Mouse (Mus musculus) forebrain, embryonic 14.5 days (tissue): ENCODE results near the gene Pik3cd. TPM values are rescaled to one million over a fixed set of nuclear protein-coding genes. Genes with fewer than 3 reads are reported as not detected.
A peak's percentile ranks its signal among the peaks of the same experiment; 100 is the strongest.

Experiments used
- ATAC-seq: fragments of 200-750 bp; cut with Nextera tagmentation; 2 replicates; pipeline ENCODE4 v1.8.0; 2017; ENCODE audit warnings: mild to moderate bottlenecking, moderate library complexity
- DNase-seq: peaks from one replicate; pipeline ENCODE4 v3.0.0-alpha.2; 2015; ENCODE audit warnings: low spot score
- H3K27ac ChIP-seq: fragments of 300-500 bp; sonication (generic); 2 replicates; pipeline ENCODE4 v1.5.1; 2014; ENCODE audit warnings: low read depth, mild to moderate bottlenecking, control low read depth, low read length, moderate library complexity
- H3K27me3 ChIP-seq: fragments of 300-500 bp; sonication (generic); replicated peaks from 2 replicates; pipeline ENCODE4 v1.6.1; 2014; ENCODE audit warnings: low read length, control low read depth, mixed read lengths; ENCODE audit not compliant: control insufficient read depth, insufficient read depth
- H3K36me3 ChIP-seq: fragments of 300-500 bp; sonication (generic); 2 replicates; pipeline ENCODE4 v1.6.1; 2014; ENCODE audit warnings: low read length, control low read depth; ENCODE audit not compliant: control insufficient read depth, insufficient read depth
- H3K4me1 ChIP-seq: fragments of 300-500 bp; sonication (generic); 2 replicates; pipeline ENCODE4 v1.6.1; 2014; ENCODE audit warnings: antibody characterized with exemption, low read length, control low read depth; ENCODE audit not compliant: control insufficient read depth, insufficient read depth
- H3K4me2 ChIP-seq: fragments of 300-500 bp; sonication (generic); 2 replicates; pipeline ENCODE4 v1.6.1; 2014; ENCODE audit warnings: mild to moderate bottlenecking, control low read depth, low read length
- H3K4me3 ChIP-seq: fragments of 300-500 bp; sonication (generic); 2 replicates; pipeline ENCODE4 v1.5.1; 2014; ENCODE audit warnings: low read depth, low read length, control low read depth
- H3K9ac ChIP-seq: fragments of 300-500 bp; sonication (generic); 2 replicates; pipeline ENCODE4 v1.6.1; 2014; ENCODE audit warnings: mild to moderate bottlenecking, low read length, control low read depth, moderate library complexity
- H3K9me3 ChIP-seq: fragments of 300-500 bp; sonication (generic); replicated peaks from 2 replicates; pipeline ENCODE4 v1.6.1; 2016; ENCODE audit warnings: low read length, control low read depth, mixed read lengths; ENCODE audit not compliant: control insufficient read depth
- WGBS: fragments of 180-500 bp; shearing (Covaris S2); extraction: QIAGEN DNeasy Blood & Tissue Kit; methylation state at CpG from one replicate; pipeline ENCODE4 v1.1.7; 2014; 5-methylcytosine and 5-hydroxymethylcytosine counted together
- polyA plus RNA-seq: library from polyadenylated mRNA; unstranded; fragments of >200 nt; fragmentation: Nextera tagmentation; extraction: Ambion mirVana; gene quantifications from 2 replicates; pipeline ENCODE4 v1.2.1, GENCODE M21; 2014

Gene Pik3cd
- polyA plus RNA-seq, 1 experiment from 2014 or later: 8.9 TPM

GRCm38 (mm10) chr4:149721163-149721562 is 18.8 kb upstream of the Pik3cd start:
- Histone ChIP-seq H3K36me3 (peaks cover 85% of the 10 kb centered on the region), H3K9ac (no peak overlapping the region), H3K27me3 (no peaks in the 10 kb centered on the region), H3K4me3 (no peak overlapping the region), H3K9me3 (no peaks in the 10 kb centered on the region), H3K4me1 (no peaks in the 10 kb centered on the region), H3K4me2 (no peak overlapping the region), H3K27ac (no peak overlapping the region)
- ATAC-seq (no peak), DNase-seq (no peak)
- WGBS: 87% methylated on average over 8 of the region's 8 CpGs

GRCm38 (mm10) chr4:149719686-149720085 is 17.3 kb upstream of the Pik3cd start:
- 81% methylated on average over 6 of the region's 6 CpGs for WGBS
- Histone ChIP-seq H3K4me3 (no peak overlapping the region), H3K27me3 (no peaks in the 10 kb centered on the region), H3K4me1 (no peaks in the 10 kb centered on the region), H3K27ac (no peak overlapping the region), H3K4me2 (no peak overlapping the region), H3K36me3 (peaks cover 86% of the 10 kb centered on the region), H3K9ac (no peak overlapping the region), H3K9me3 (no peaks in the 10 kb centered on the region)
- DNase-seq (peak; percentile 45), ATAC-seq (no peak)

- DNase-seq: no peak
- no peak overlapping the region for H3K27ac ChIP-seq
- H3K27me3 ChIP-seq: no peaks in the 10 kb centered on the region
- H3K9me3 ChIP-seq: no peaks in the 10 kb centered on the region
- no peak overlapping the region for H3K9ac ChIP-seq
- no peaks in the 10 kb centered on the region for H3K4me1 ChIP-seq
- WGBS: 83% methylated on average over 3 of the region's 3 CpGs
- no peak for ATAC-seq
- no peak overlapping the region for H3K4me2 ChIP-seq
- H3K36me3 ChIP-seq: peaks cover 47% of the 10 kb centered on the region
- H3K4me3 ChIP-seq: no peak overlapping the region
Measured at GRCm38 (mm10) chr4:149714542-149714941, 12.2 kb upstream of the Pik3cd start.

- no peaks in the 10 kb centered on the region for H3K27me3 ChIP-seq
- no peaks in the 10 kb centered on the region for H3K4me1 ChIP-seq
Measured at GRCm38 (mm10) chr4:149711955-149712354, 9.6 kb upstream of the Pik3cd start.

GRCm38 (mm10) chr4:149711485-149711884 is 9.1 kb upstream of the Pik3cd start:
- Histone ChIP-seq H3K27ac (no peak overlapping the region), H3K36me3 (peaks cover 17% of the 10 kb centered on the region), H3K27me3 (no peaks in the 10 kb centered on the region), H3K4me3 (no peak overlapping the region), H3K9me3 (no peaks in the 10 kb centered on the region), H3K4me1 (no peaks in the 10 kb centered on the region), H3K4me2 (no peak overlapping the region), H3K9ac (no peak overlapping the region)
- WGBS: 95% methylated on average over 5 of the region's 5 CpGs
- DNase-seq (no peak), ATAC-seq (no peak)

More at GRCm38 (mm10) chr4:149711955-149712354, 9.6 kb upstream of the Pik3cd start:
- Histone ChIP-seq H3K36me3 (peaks cover 22% of the 10 kb centered on the region), H3K9me3 (no peaks in the 10 kb centered on the region), H3K9ac (no peak overlapping the region), H3K4me2 (no peak overlapping the region), H3K27ac (no peak overlapping the region), H3K4me3 (no peak overlapping the region)
- DNase-seq (peak; percentile 40), ATAC-seq (no peak)
- WGBS: 19% methylated on average over 7 of the region's 7 CpGs

- WGBS: 19% methylated on average over 5 of the region's 5 CpGs
- Histone ChIP-seq H3K4me2 (no peak overlapping the region), H3K4me3 (no peak overlapping the region), H3K36me3 (peaks cover 8% of the 10 kb centered on the region; the same call in 1 of the 2 replicates), H3K27ac (no peak overlapping the region), H3K9me3 (no peaks in the 10 kb centered on the region), H3K4me1 (no peaks in the 10 kb centered on the region), H3K9ac (no peak overlapping the region), H3K27me3 (no peaks in the 10 kb centered on the region)
- DNase-seq (peak; percentile 58), ATAC-seq (peak; percentile 58)
Measured at GRCm38 (mm10) chr4:149710510-149710909, 8.1 kb upstream of the Pik3cd start.

GRCm38 (mm10) chr4:149705941-149706340 is 3.6 kb upstream of the Pik3cd start:
- WGBS: 90% methylated on average over 8 of the region's 8 CpGs
- Histone ChIP-seq H3K4me2 (no peak overlapping the region), H3K36me3 (no peaks in the 10 kb centered on the region), H3K27ac (no peak overlapping the region), H3K27me3 (no peaks in the 10 kb centered on the region), H3K4me1 (no peaks in the 10 kb centered on the region), H3K9me3 (no peaks in the 10 kb centered on the region), H3K4me3 (no peak overlapping the region), H3K9ac (no peak overlapping the region)
- DNase-seq (no peak), ATAC-seq (no peak)

GRCm38 (mm10) chr4:149705298-149705697 is 2.9 kb upstream of the Pik3cd start:
- Histone ChIP-seq H3K4me3 (no peak overlapping the region), H3K9ac (no peak overlapping the region), H3K27ac (no peak overlapping the region), H3K4me1 (no peaks in the 10 kb centered on the region), H3K27me3 (no peaks in the 10 kb centered on the region), H3K36me3 (no peaks in the 10 kb centered on the region), H3K4me2 (no peak overlapping the region), H3K9me3 (no peaks in the 10 kb centered on the region)
- DNase-seq (no peak), ATAC-seq (no peak)
- 81% methylated on average over 7 of the region's 7 CpGs for WGBS

GRCm38 (mm10) chr4:149701426-149702209 is 753 bp downstream of the Pik3cd start:
- H3K9ac ChIP-seq: no peak overlapping the region
- H3K36me3 ChIP-seq: no peaks in the 10 kb centered on the region
- 0 out of 2 replicates have a peak, but pooled peaks cover 12% of the 10 kb centered on the region for H3K27me3 ChIP-seq
- ATAC-seq (no peak), DNase-seq (peak; percentile 37)
- peaks cover 5% of the 10 kb centered on the region; the same call in 1 of the 2 replicates for H3K4me1 ChIP-seq
- 60% methylated on average over 18 of the region's 18 CpGs for WGBS
- no peak overlapping the region for H3K27ac ChIP-seq
- H3K9me3 ChIP-seq: no peaks in the 10 kb centered on the region
- H3K4me3 ChIP-seq: no peak overlapping the region
- H3K4me2 ChIP-seq: no peak overlapping the region
